Mouse (Mus musculus) heart, adult 2 months (tissue): ENCODE results near the gene Mbd3.

Experiments
- EP300 ChIP-seq: fragments of 200-500 bp; IDR thresholded peaks from 2 replicates; pipeline ENCODE4 v1.6.1; 2011; ENCODE audit warnings: low read depth, low read length, control low read depth; ENCODE audit not compliant: insufficient read depth
- POLR2A ChIP-seq: fragments of 200-500 bp; IDR thresholded peaks from 2 replicates; pipeline ENCODE4 v1.6.1; 2011; ENCODE audit warnings: mild to moderate bottlenecking, low read depth, low read length, control low read depth; ENCODE audit not compliant: insufficient read depth

GRCm38 (mm10) chr10:80432387-80432785 is 33.0 kb upstream of the Mbd3 start:
- TF ChIP-seq POLR2A = no peak
- no peak for TF ChIP-seq EP300
